Mouse (Mus musculus) fibroblast of lung, adult 2 months (primary cell): ENCODE measurements at regions not wholly inside any gene's neighbourhood (a gene's known extent, or its start where the extent isn't known, plus 50 kb on each side); places are given as distances from the start of the nearest gene placed in this dataset.

ENCODE experiments used
- DNase-seq: peaks from one replicate; pipeline ENCODE4 v3.0.0-alpha.2; 2011; ENCODE audit warnings: low read depth

DNA sequence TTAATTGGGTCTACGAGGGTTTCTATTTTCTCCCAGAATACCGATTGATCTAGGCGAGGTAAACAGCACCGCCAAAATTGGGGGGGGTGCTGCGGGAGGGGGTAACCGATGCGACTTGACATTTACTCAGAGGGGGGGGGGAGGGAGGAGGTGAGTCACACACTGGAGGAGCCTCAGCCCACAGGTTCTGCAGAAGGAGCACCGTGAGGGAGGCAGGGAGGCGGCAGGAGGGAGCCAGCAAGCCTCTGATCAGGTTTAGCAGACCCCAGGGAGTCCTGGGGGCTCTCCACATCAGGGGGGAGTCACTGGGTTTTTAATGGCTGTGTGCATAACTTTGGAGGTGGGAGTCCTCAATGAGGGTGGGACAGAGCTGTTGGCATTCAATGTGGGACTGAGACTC is 51.3 kb upstream of the Ier5l start:
- DNase-seq: no peak

DNA sequence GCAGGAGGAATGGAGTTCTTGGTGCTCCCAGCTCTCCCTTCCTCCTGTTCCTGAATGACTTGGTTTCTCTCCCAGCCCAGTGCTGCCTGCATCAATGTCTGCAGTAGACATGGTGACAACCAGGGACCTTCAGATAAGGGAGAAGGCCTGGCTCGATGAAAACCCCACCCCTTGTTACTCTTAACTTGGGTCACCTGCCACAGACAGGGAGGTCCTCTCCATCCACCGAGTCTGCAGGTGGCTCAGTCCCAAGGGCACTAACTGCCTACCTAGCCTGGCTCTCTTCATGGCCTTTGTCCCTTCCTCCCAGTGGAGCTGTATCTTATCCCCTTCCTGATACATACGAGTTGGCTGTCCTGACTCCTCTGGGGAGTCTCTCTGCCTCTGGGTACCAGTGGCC is 51.8 kb upstream of the Ier5l start:
- DNase-seq: no peak

DNA sequence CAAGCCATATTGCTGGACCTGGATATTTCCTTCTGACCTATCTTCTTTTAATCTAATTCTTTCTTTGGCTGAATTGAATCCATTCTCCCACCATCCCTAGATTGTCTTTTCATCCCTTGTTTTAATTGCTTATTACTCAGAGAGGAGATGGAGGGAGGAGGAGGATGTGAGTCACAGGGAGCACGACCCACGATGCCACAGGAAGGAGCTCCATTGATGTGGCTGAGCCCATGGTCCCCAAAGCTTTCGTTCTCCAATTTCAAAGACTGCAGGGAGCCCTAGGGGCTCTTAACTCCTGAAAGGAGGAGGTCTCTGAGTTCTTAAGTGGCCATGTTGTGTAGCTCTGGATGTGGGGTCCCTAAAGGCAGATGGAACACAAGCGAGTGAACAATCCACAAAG is 53.5 kb upstream of the Ier5l start:
- DNase-seq: no peak

DNA sequence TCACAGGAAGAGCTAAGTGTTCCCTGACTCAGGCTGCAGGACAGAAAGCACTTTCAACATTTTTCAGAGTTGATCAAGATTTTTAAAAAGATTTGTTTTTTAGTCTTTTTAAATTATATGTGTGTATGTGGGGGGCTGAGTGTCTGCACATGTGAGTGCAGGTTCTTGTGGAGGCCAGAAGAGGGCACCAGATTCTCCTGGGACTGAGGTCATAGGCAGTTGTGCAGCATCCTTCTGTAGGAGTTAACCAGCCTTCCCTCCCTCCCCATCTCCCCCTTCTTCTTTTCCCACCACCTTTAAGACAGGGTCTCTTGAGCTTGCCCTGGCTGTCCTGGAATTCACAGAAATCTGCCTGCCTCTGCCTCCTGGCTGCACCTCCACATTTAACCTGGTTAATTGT is 58.9 kb upstream of the Ier5l start:
- DNase-seq: no peak

DNA sequence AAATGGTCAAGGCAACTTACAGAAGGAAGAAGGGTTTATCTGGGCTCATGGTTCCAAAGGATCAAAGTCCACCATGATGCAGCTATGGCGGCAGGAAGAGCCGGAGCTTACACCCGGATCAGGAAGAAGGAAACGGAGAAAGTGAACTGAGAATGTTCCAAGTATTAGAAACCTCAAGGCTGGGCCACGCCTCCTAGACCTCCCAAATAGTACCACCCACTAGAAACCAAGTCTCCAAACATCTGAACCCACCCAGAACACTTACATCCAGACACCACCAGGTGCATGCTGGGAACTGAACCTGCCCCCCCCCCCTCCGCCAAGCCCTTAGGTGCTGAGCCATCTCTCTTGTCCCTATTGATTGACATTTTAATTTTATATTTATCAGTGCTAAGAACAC is 59.3 kb upstream of the Ier5l start:
- DNase-seq: no peak

DNA sequence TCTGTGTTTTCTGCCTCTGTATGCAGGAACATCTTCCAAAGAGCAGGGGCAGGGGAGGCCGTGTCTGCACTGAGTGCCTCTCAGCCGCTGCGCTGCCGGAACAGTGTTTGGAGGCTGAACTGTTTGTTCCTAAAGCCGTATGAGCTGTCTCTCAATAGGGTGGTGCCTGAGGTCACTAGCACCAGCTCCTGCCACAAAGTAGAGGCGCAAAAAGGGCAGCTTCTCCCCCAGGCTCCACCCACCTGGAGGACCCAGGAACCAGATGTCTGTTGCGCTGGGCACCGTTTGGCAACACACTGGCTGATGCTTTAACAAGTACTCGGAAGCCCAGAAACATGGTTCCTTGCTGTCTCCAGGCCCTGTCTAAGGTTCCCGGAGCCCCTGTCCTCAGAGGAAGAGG is 60.4 kb upstream of the Cstad start:
- DNase-seq: no peak

DNA sequence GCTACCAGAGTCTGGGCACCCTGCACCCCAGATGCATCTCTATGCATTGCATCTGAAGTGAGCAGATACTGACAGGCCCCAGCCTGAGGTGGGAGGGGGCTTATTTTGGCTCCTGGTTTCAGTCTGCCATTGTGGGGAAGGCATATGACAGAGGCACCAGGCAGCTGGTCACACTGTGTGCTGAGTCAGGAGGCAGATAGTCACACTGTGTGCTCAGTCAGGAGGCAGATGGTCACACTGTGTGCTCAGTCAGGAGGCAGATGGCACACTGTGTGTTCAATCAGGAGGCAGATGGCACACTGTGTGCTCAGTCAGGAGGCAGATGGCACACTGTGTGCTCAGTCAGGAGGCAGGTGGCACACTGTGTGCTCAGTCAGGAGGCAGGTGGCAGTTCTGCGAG is 55.5 kb upstream of the Cstad start:
- no peak for DNase-seq

DNA sequence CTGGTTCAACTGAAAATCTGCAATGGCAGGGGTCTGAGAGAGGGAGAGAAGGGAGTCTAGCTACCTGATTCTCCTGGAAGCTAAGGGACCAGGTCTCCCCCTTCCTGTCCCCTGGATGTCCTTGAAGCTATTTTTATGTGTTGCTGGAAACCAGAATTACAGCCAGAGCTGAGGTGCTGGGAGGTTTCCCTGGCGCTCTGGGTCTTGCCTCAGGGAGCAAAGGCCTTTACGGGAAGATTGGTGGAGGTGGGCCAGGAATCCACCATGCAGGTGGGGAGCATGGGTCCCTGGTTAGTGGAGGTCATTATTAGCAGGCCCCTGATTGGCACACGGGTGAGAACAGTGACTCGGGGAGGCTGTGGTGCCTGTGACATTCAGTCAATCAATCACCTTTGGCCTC is 53.3 kb upstream of the Cstad start:
- no peak for DNase-seq

DNA sequence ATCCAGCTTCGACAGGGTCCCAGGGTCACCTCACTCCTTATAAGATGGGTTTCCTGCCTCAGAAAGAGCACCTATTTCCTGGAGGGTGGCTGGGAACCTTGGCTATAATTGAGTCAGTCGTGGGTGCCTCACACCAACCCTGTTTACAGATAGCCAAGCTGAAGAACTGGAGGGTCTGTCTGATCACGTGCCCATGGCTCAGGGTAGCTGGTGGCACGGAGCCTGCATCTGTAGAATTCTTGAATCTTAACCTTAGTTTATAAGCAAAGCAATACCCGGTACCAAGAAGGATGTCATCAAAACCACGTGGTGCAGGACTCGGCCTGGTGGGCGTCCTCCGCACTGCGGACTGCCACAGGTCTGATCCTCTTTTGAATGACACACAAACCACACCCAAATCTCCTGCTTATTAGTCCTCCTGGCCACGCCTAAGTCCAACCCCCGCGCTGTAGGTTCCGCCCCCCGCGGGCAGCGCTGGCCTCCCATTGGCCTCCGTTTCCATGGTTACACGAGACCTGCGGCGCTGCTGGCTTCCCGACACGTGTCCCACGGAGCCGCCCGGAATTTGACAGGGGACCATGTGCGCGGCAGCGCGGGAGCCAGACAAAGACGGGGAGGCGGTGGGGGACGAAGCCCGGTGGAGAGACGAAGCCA is 49.9 kb upstream of the Cstad start:
- peak; percentile 57 for DNase-seq
